Mouse (Mus musculus) stomach, postnatal 0 days (tissue): ENCODE data around the gene Klhl6. TPM values are rescaled to one million over a fixed set of nuclear protein-coding genes. Genes with fewer than 3 reads are reported as not detected.

Source experiments
- ATAC-seq: fragments of 200-750 bp; cut with Nextera tagmentation; 2 replicates; pipeline ENCODE4 v1.8.0; 2017; ENCODE audit not compliant: low FRiP score, low TSS enrichment
- DNase-seq: peaks from one replicate; pipeline ENCODE4 v3.0.0-alpha.2; 2016; ENCODE audit warnings: low spot score
- H3K27ac ChIP-seq: fragments of 300-500 bp; sonication (generic); replicated peaks from 2 replicates; pipeline ENCODE4 v1.5.1; 2014; ENCODE audit warnings: mild to moderate bottlenecking, control low read depth
- H3K27me3 ChIP-seq: fragments of 300-500 bp; sonication (generic); 2 replicates; pipeline ENCODE4 v1.6.1; 2014; ENCODE audit warnings: low read length; ENCODE audit not compliant: control insufficient read depth, insufficient read depth
- H3K36me3 ChIP-seq: fragments of 300-500 bp; sonication (generic); 2 replicates; pipeline ENCODE4 v1.6.1; 2014; ENCODE audit warnings: low read length, mixed read lengths; ENCODE audit not compliant: control insufficient read depth, insufficient read depth
- H3K4me1 ChIP-seq: fragments of 300-500 bp; sonication (generic); replicated peaks from 2 replicates; pipeline ENCODE4 v1.6.1; 2014; ENCODE audit warnings: antibody characterized with exemption; ENCODE audit not compliant: control insufficient read depth, insufficient read depth
- H3K4me2 ChIP-seq: fragments of 300-500 bp; sonication (generic); replicated peaks from 2 replicates; pipeline ENCODE4 v1.6.1; 2014; ENCODE audit warnings: low read depth, mild to moderate bottlenecking, control low read depth, moderate library complexity
- H3K4me3 ChIP-seq: fragments of 300-500 bp; sonication (generic); 2 replicates; pipeline ENCODE4 v1.5.1; 2014; ENCODE audit warnings: low read depth, low read length, control low read depth
- H3K9ac ChIP-seq: fragments of 300-500 bp; sonication (generic); 2 replicates; pipeline ENCODE4 v1.6.1; 2014; ENCODE audit warnings: mild to moderate bottlenecking, low read length, control low read depth, mixed read lengths
- H3K9me3 ChIP-seq: fragments of 300-500 bp; sonication (generic); 2 replicates; pipeline ENCODE4 v1.6.1; 2016; ENCODE audit warnings: low read length; ENCODE audit not compliant: control insufficient read depth
- CTCF ChIP-seq: IDR thresholded peaks from 2 replicates; pipeline ENCODE4 v1.5.1; 2016; ENCODE audit warnings: antibody characterized with exemption, low read depth, mild to moderate bottlenecking, moderate library complexity
- EP300 ChIP-seq: optimal IDR thresholded peaks from 2 replicates; pipeline ENCODE3; 2016; ENCODE audit warnings: antibody characterized with exemption
- WGBS: fragments of 180-500 bp; shearing (Covaris S2); extraction: QIAGEN DNeasy Blood & Tissue Kit; methylation state at CpG from one replicate; pipeline ENCODE4 v1.1.7; 2014; 5-methylcytosine and 5-hydroxymethylcytosine counted together
- polyA plus RNA-seq: library from polyadenylated mRNA; unstranded; fragments of >200 nt; fragmentation: Nextera tagmentation; extraction: Ambion mirVana; gene quantifications from 2 replicates; pipeline ENCODE4 v1.2.1, GENCODE M21; 2015

The Klhl6 gene
- polyA plus RNA-seq, 1 experiment from 2014 or later: 2.7 TPM

- H3K9ac ChIP-seq: no peak overlapping the region
- H3K27me3 ChIP-seq: no peaks in the 10 kb centered on the region
- no peaks in the 10 kb centered on the region for H3K4me1 ChIP-seq
- H3K4me3 ChIP-seq: no peak overlapping the region
- H3K4me2 ChIP-seq: no peak overlapping the region
- H3K9me3 ChIP-seq: no peaks in the 10 kb centered on the region
- DNase-seq (no peak), ATAC-seq (no peak)
- no peaks in the 10 kb centered on the region for H3K36me3 ChIP-seq
- TF ChIP-seq CTCF: peak; percentile 31
- no peak for TF ChIP-seq EP300
- no peak overlapping the region for H3K27ac ChIP-seq
- 60% methylated on average over 3 of the region's 3 CpGs for WGBS
Observed at GRCm38 (mm10) chr16:19908291-19908690, 74.5 kb downstream of the Klhl6 start.

- peak; percentile 24 for DNase-seq
- no peaks in the 10 kb centered on the region for H3K4me1 ChIP-seq
- no peak overlapping the region for H3K4me3 ChIP-seq
- H3K9ac ChIP-seq: no peak overlapping the region
- H3K9me3 ChIP-seq: no peaks in the 10 kb centered on the region
- no peak overlapping the region for H3K27ac ChIP-seq
- 37% methylated on average over 2 of the region's 2 CpGs for WGBS
- no peak for ATAC-seq
- no peaks in the 10 kb centered on the region for H3K36me3 ChIP-seq
- H3K27me3 ChIP-seq: no peaks in the 10 kb centered on the region
- H3K4me2 ChIP-seq: no peak overlapping the region
- TF ChIP-seq EP300 (no peak), CTCF (peak; percentile 77)
Observed at GRCm38 (mm10) chr16:19907103-19907502, 75.7 kb downstream of the Klhl6 start.

DNA sequence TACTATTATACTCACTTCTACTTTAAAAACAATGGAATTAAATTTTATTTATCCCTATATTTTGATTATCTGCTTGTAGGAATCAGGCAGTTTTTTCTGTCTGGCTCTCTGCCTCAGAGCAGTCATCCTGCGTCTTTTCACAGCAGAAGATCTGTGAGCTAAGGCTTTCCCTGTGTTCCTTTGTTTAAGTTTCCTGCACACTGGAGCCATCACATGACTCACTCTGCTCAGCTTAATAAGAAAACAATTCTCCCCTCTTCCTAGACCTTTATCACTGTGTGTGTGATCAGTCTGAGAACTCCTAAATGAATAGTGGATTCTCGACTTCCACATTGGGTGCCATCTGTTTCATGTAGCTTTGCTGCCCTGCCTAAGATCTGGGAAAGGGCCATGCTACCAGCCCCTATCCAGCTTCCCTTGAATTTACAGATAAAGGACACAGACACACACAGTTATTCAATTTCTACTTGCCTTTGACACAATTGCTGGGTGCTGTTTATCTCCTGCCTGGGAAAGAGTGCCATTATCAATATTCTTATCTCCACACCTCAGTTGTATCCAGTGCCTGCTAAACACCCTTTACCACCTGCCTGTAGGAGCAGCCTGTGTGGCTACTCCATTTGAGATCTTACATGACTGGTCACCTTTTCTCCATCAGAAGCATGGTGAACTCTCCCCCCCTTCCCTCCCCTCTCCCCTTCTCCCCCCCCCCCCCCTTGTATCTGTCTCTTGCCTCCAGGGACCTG is 77.9 kb downstream of the Klhl6 start:
- Histone ChIP-seq H3K9ac (no peak overlapping the region), H3K4me3 (no peak overlapping the region), H3K27ac (no peak overlapping the region), H3K36me3 (no peaks in the 10 kb centered on the region), H3K4me1 (no peaks in the 10 kb centered on the region), H3K4me2 (no peak overlapping the region), H3K27me3 (no peaks in the 10 kb centered on the region), H3K9me3 (no peaks in the 10 kb centered on the region)
- no peak for TF ChIP-seq EP300
- no peak for TF ChIP-seq CTCF
- ATAC-seq (no peak), DNase-seq (no peak)
- 18% methylated on average over 2 of the region's 2 CpGs for WGBS

- Histone ChIP-seq H3K4me1 (no peaks in the 10 kb centered on the region), H3K36me3 (no peaks in the 10 kb centered on the region), H3K27me3 (no peaks in the 10 kb centered on the region), H3K4me3 (no peak overlapping the region), H3K9ac (no peak overlapping the region), H3K4me2 (no peak overlapping the region), H3K27ac (no peak overlapping the region), H3K9me3 (no peaks in the 10 kb centered on the region)
- DNase-seq (no peak), ATAC-seq (no peak)
- TF ChIP-seq EP300 (no peak), CTCF (no peak)
- WGBS: 85% methylated on average over 1 of the region's 1 CpGs
Observed at GRCm38 (mm10) chr16:19903792-19904191, 79.0 kb downstream of the Klhl6 start.

Other genes starting within 250 kb of the Klhl6 start
- 5.8 and 6.6 TPM in 2 replicates for gene B3gnt5, start 222.8 kb downstream of the Klhl6 start, polyA plus RNA-seq
- 11.8 and 13.0 TPM in 2 replicates for gene Klhl24, start 114.5 kb upstream of the Klhl6 start, polyA plus RNA-seq
- gene Yeats2, start 158.0 kb upstream of the Klhl6 start, polyA plus RNA-seq: 6.4 and 6.8 TPM in 2 replicates